ENCODE assay signal across 22 mouse cellular contexts in genomic region chr4:45287906-45288305, GRCm38 (mm10).
"Had no signal": no experiment of that assay in that cellular context is flagged by ENCODE, and none has a peak within 500 bp of the region (broad histone marks: within the 10 kb centered on the region; RNA-seq: fewer than 3 reads in every experiment).

No protein-coding gene starts in this region.

- H3K36me3 ChIP-seq: heart, embryonic 13.5 days; heart, embryonic 15.5 days; hindbrain, embryonic 13.5 days; hindbrain, embryonic 15.5 days; intestine, embryonic 15.5 days; limb, embryonic 13.5 days; limb, embryonic 15.5 days had no signal

- H3K27ac ChIP-seq: heart, adult 2 months; heart, embryonic 13.5 days; heart, embryonic 15.5 days; hindbrain, embryonic 13.5 days; hindbrain, embryonic 15.5 days; hindbrain, postnatal 0 days; intestine, embryonic 15.5 days; layer of hippocampus, adult 2 months; limb, embryonic 13.5 days; limb, embryonic 15.5 days had no signal

- H3K4me1 ChIP-seq: heart, embryonic 13.5 days; heart, embryonic 15.5 days; hindbrain, embryonic 13.5 days; hindbrain, embryonic 15.5 days; intestine, embryonic 15.5 days; limb, embryonic 13.5 days; limb, embryonic 15.5 days had no signal

- H3K9me3 ChIP-seq: heart, embryonic 13.5 days; heart, embryonic 15.5 days; hindbrain, embryonic 13.5 days; hindbrain, embryonic 15.5 days; intestine, embryonic 15.5 days; limb, embryonic 13.5 days; limb, embryonic 15.5 days had no signal

- DNase-seq: gastrocnemius, postnatal 14 days; gastrocnemius, postnatal 36 days; heart, adult 2 months; heart, postnatal 14 days; heart, postnatal 36 days; kidney, adult 18-20 months; kidney, adult 8-10 months; kidney, postnatal 10 days; kidney, postnatal 25 days; kidney, postnatal 4 days; left cerebral cortex, postnatal 4 days had no signal

- H3K4me3 ChIP-seq: heart, adult 2 months; heart, embryonic 13.5 days; heart, embryonic 15.5 days; hindbrain, embryonic 13.5 days; hindbrain, embryonic 15.5 days; intestine, embryonic 15.5 days; layer of hippocampus, adult 2 months; limb, embryonic 13.5 days; limb, embryonic 15.5 days had no signal

- H3K9ac ChIP-seq: heart, embryonic 13.5 days; heart, embryonic 15.5 days; hindbrain, embryonic 13.5 days; hindbrain, embryonic 15.5 days; intestine, embryonic 15.5 days; limb, embryonic 13.5 days; limb, embryonic 15.5 days had no signal

- H3K4me2 ChIP-seq: heart, embryonic 11.5 days; heart, embryonic 13.5 days; heart, embryonic 15.5 days; hindbrain, embryonic 13.5 days; hindbrain, embryonic 15.5 days; intestine, embryonic 15.5 days; limb, embryonic 13.5 days; limb, embryonic 15.5 days had no signal

- H3K27me3 ChIP-seq: heart, embryonic 13.5 days; heart, embryonic 15.5 days; hindbrain, embryonic 13.5 days; hindbrain, embryonic 15.5 days; intestine, embryonic 15.5 days; limb, embryonic 13.5 days; limb, embryonic 15.5 days had no signal

- ATAC-seq: hindbrain, postnatal 0 days; intestine, embryonic 15.5 days; intestine, postnatal 0 days had no signal
